Mouse (Mus musculus) heart, embryonic 11.5 days (tissue): ENCODE results near the gene Lnx2. TPM values are rescaled to one million over a fixed set of nuclear protein-coding genes. Genes with fewer than 3 reads are reported as not detected.

Source experiments
- ATAC-seq: fragments of 200-750 bp; cut with Nextera tagmentation; replicated peaks from 2 replicates; pipeline ENCODE4 v1.8.0; 2017; ENCODE audit warnings: moderate library complexity; ENCODE audit not compliant: insufficient number of reproducible peaks, low FRiP score, low TSS enrichment
- H3K27ac ChIP-seq: fragments of 300-500 bp; sonication (generic); 2 replicates; pipeline ENCODE4 v1.5.1; 2014; ENCODE audit warnings: mild to moderate bottlenecking, low read depth, low read length
- H3K27me3 ChIP-seq: fragments of 300-500 bp; sonication (generic); 2 replicates; pipeline ENCODE4 v1.6.1; 2014; ENCODE audit warnings: mild to moderate bottlenecking, low read length, mixed read lengths; ENCODE audit not compliant: control insufficient read depth, insufficient read depth
- H3K36me3 ChIP-seq: fragments of 300-500 bp; sonication (generic); 2 replicates; pipeline ENCODE4 v1.6.1; 2014; ENCODE audit warnings: mild to moderate bottlenecking, low read length, moderate library complexity, mixed read lengths; ENCODE audit not compliant: control insufficient read depth, insufficient read depth
- H3K4me1 ChIP-seq: fragments of 300-500 bp; sonication (generic); 2 replicates; pipeline ENCODE4 v1.6.1; 2014; ENCODE audit warnings: low read length; ENCODE audit not compliant: control insufficient read depth, insufficient read depth
- H3K4me2 ChIP-seq: fragments of 300-500 bp; sonication (generic); 2 replicates; pipeline ENCODE4 v1.6.1; 2014; ENCODE audit warnings: mild to moderate bottlenecking, moderate library complexity
- H3K4me3 ChIP-seq: fragments of 300-500 bp; sonication (generic); 2 replicates; pipeline ENCODE4 v1.5.1; 2014; ENCODE audit warnings: low read depth, low read length
- H3K9ac ChIP-seq: fragments of 300-500 bp; sonication (generic); 2 replicates; pipeline ENCODE4 v1.6.1; 2014; ENCODE audit warnings: mild to moderate bottlenecking, low read depth, low read length, moderate library complexity
- H3K9me3 ChIP-seq: fragments of 300-500 bp; sonication (generic); replicated peaks from 2 replicates; pipeline ENCODE4 v1.6.1; 2016; ENCODE audit warnings: low read length; ENCODE audit not compliant: control insufficient read depth
- WGBS: fragments of 180-500 bp; shearing (Covaris S2); extraction: QIAGEN DNeasy Blood & Tissue Kit; methylation state at CpG from one replicate; pipeline ENCODE4 v1.1.7; 2014; ENCODE audit not compliant: insufficient replicate concordance; 5-methylcytosine and 5-hydroxymethylcytosine counted together
- polyA plus RNA-seq: library from polyadenylated mRNA; unstranded; fragments of >200 nt; fragmentation: Nextera tagmentation; extraction: Ambion mirVana; gene quantifications from 2 replicates; pipeline ENCODE4 v1.2.1, GENCODE M21; 2014

Lnx2 gene
- polyA plus RNA-seq, 1 experiment from 2014 or later, result 9.4 TPM

DNA sequence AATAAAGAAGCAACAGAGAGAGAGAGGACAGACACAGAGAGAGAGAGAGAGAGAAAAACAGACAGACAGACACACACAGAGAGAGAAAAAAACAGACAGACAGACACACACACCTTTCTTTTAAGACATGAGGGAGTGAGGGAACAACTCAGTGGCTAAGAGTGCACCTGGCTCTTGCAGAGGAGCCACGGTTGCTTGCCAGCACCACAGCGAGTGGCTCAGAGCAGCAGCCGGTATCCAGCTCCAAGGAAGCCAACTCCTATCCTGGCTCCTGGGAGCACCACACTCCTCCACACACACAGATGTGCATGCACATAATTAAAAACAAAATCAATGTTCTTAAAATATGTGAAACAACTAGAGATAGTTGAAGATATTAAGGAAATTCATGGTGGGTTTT, 30.9 kb upstream of the Lnx2 start:
- H3K27ac ChIP-seq, result no peak overlapping the region
- 92% methylated on average over 3 of the region's 3 CpGs for WGBS
- no peak overlapping the region for H3K9ac ChIP-seq
- H3K4me2 ChIP-seq, result no peak overlapping the region
- H3K9me3 ChIP-seq, result no peaks in the 10 kb centered on the region
- ATAC-seq, result no peak
- H3K36me3 ChIP-seq, result peaks cover 27% of the 10 kb centered on the region
- no peaks in the 10 kb centered on the region for H3K27me3 ChIP-seq
- no peaks in the 10 kb centered on the region for H3K4me1 ChIP-seq
- no peak overlapping the region for H3K4me3 ChIP-seq

DNA sequence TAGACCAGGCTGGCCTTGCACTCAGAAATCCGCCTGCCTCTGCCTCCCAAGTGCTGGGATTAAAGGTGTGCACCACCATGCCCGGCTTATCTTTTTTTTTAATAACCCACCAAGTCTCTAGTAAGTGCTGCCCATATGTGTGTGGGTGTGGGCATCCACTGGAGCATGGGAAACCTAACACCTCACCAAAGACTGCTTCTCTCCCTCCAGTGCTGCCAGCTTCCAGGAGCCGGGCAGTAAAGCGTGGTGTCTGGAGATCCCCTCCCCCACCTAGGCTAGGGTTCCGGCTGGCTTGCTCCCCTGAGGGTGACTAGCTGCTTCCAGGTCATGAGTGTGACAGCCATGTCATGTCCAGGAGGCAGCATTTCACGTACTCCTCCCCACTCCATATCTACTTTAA, 25.9 kb upstream of the Lnx2 start:
- H3K9me3 ChIP-seq, result no peaks in the 10 kb centered on the region
- no peak overlapping the region for H3K4me2 ChIP-seq
- no peaks in the 10 kb centered on the region for H3K4me1 ChIP-seq
- 91% methylated on average over 6 of the region's 6 CpGs for WGBS
- H3K9ac ChIP-seq, result no peak overlapping the region
- H3K36me3 ChIP-seq, result peaks cover 19% of the 10 kb centered on the region
- ATAC-seq, result no peak
- H3K4me3 ChIP-seq, result no peak overlapping the region
- no peak overlapping the region for H3K27ac ChIP-seq
- no peaks in the 10 kb centered on the region for H3K27me3 ChIP-seq

DNA sequence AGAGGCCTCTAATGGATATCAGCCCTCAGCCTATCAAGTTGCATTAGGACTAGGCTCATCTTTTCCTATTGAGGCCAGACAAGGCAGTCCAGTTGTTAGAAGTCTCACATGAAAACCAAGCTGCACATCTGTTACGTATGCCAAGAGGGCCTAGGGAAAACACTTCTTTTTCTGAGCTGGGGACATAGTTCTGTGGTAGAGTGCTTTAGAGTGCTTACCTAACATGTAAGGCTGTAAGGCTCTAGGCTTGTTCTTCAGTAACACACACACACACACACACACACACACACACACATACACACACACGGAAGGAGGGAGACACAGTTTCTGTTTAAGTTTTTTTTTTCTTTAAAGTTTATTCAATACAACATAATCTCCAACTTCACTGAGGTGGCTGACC, 23.8 kb upstream of the Lnx2 start:
- no peak overlapping the region for H3K4me2 ChIP-seq
- ATAC-seq, result no peak
- no peak overlapping the region for H3K4me3 ChIP-seq
- 87% methylated on average over 2 of the region's 2 CpGs for WGBS
- peaks cover 13% of the 10 kb centered on the region for H3K36me3 ChIP-seq
- no peak overlapping the region for H3K27ac ChIP-seq
- no peaks in the 10 kb centered on the region for H3K9me3 ChIP-seq
- H3K27me3 ChIP-seq, result no peaks in the 10 kb centered on the region
- no peaks in the 10 kb centered on the region for H3K4me1 ChIP-seq
- no peak overlapping the region for H3K9ac ChIP-seq

DNA sequence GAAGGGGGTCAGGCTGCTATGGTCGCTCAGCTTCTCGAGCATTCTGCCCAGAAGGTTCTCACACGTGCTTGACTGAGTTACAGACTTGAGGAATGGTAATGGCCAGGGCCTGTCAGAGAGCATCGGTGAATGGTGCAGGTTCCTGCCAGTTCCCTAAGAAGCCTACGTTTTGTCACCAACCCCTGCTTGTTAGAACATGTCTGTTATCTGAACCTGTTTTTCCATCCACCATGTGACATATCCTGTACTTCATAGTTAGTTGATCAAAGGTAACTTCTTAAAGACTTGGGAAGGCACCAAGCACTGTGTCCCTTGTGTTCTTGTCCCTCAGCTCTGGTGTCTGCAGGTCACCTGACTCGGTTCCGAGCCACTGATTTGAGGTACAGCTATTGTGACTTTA, 22.3 kb upstream of the Lnx2 start:
- H3K4me2 ChIP-seq, result no peak overlapping the region
- H3K27me3 ChIP-seq, result no peaks in the 10 kb centered on the region
- ATAC-seq, result no peak
- H3K9ac ChIP-seq, result no peak overlapping the region
- 84% methylated on average over 7 of the region's 7 CpGs for WGBS
- H3K9me3 ChIP-seq, result no peaks in the 10 kb centered on the region
- no peak overlapping the region for H3K27ac ChIP-seq
- no peak overlapping the region for H3K4me3 ChIP-seq
- H3K36me3 ChIP-seq, result peaks cover 7% of the 10 kb centered on the region; the same call in 1 of the 2 replicates
- H3K4me1 ChIP-seq, result no peaks in the 10 kb centered on the region

DNA sequence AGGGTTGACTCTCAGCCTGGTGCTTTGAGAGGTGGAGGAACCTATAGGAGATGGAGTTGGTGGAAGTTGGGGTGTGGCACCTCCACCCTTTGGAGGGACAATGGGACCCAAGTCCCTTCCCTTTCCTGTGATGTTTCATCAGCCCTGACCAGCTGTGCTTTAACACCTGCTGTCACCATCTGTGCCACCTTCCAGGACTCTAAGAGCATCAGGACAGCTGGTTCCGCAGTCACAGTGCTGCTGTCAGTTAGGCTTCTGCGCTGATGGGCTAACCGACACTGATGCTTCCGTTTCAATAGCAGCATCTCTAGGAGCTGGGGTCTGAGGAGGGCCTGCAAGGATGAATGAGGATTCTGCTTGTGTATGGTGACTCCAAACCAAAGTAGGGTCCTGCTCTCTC, 20.2 kb upstream of the Lnx2 start:
- Histone ChIP-seq H3K27ac (no peak overlapping the region), H3K9ac (no peak overlapping the region), H3K4me3 (no peak overlapping the region), H3K27me3 (no peaks in the 10 kb centered on the region), H3K36me3 (peaks cover 1% of the 10 kb centered on the region; the same call in 1 of the 2 replicates), H3K4me2 (no peak overlapping the region), H3K9me3 (no peaks in the 10 kb centered on the region), H3K4me1 (no peaks in the 10 kb centered on the region)
- no peak for ATAC-seq
- WGBS, result 92% methylated on average over 4 of the region's 4 CpGs

DNA sequence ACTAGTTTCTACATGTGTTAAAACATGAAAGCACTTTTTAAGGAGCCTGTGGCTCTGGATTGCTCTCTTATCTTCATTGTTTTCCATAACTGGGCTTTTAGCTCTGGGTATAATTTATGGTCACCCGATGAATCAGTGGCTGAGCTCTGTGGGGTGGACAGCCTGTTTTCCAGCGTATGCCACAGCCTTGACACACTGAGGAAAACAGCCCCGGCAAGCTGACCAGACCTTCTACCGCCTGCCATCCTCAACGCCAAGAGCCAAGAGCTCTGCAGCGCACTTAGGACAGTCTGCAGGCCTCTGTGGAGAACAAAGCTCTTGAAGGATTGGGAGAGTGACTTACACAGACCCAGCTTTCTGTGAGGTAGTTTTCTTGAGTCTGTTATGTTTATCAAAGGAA, 17.9 kb upstream of the Lnx2 start:
- no peaks in the 10 kb centered on the region for H3K27me3 ChIP-seq
- H3K4me2 ChIP-seq, result no peak overlapping the region
- no peaks in the 10 kb centered on the region for H3K36me3 ChIP-seq
- peaks cover under 1% of the 10 kb centered on the region for H3K4me1 ChIP-seq
- 87% methylated on average over 6 of the region's 6 CpGs for WGBS
- ATAC-seq, result no peak
- no peak overlapping the region for H3K9ac ChIP-seq
- H3K9me3 ChIP-seq, result no peaks in the 10 kb centered on the region
- no peak overlapping the region for H3K4me3 ChIP-seq
- H3K27ac ChIP-seq, result no peak overlapping the region

DNA sequence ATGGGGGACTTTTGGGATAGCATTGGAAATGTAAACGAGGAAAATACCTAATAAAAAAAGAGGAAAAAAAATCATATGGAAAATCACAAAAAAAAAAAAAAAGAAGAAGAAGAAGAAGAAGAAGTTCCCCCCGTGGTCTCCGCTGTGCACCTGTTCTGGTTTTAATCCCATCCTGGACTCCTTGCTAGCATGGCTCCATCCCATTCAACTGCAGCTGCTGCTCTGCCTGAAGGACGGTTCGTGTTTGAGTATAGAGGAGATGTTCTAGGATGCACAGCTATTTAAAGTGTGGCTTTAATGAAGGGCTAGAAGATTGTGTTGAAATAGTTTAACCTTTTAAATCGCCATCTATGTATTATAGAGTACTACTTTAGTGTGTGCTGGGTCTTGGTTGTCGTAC, 16.1 kb upstream of the Lnx2 start:
- WGBS, result 95% methylated on average over 7 of the region's 7 CpGs
- Histone ChIP-seq H3K36me3 (no peaks in the 10 kb centered on the region; the same call in 1 of the 2 replicates), H3K4me2 (no peak overlapping the region), H3K27me3 (no peaks in the 10 kb centered on the region), H3K4me3 (no peak overlapping the region), H3K4me1 (peaks cover 4% of the 10 kb centered on the region), H3K9ac (no peak overlapping the region), H3K27ac (no peak overlapping the region), H3K9me3 (no peaks in the 10 kb centered on the region)
- ATAC-seq, result no peak

DNA sequence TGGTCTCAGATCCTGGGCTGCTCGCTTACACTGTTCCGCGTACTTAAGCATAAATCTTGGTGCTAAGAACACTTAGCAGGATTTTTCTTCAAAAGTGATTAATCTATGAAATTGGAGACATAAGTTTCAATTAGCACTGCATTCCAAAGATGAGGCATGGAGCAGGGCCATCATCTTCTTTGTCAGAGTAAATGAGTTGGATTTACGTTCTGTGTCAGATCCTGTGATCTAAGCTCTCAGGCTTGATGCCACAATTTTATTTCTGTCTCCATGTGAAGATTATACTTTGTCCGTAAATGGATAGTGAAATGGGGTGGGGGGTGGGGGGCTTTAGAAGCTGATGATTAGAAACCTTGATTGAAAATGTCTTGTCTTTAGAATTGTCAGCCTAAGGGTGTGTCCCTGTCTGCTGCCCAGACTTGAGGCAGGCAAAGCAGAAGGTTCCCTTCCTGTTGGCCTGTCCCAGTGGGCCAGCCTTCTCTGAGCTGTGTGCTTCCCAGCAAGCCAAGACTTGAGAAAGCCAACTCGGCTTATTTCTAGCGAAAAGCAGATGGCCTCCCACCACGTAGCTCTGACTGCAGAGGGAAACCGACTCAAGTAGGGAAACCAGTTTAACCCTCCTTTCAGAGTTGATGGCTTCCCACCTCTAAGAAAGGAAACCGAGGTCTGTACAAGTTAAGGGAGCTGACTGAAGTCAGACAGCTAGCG, 14.0 kb upstream of the Lnx2 start:
- no peak for ATAC-seq
- no peak overlapping the region for H3K4me2 ChIP-seq
- no peaks in the 10 kb centered on the region for H3K27me3 ChIP-seq
- no peak overlapping the region for H3K27ac ChIP-seq
- H3K9ac ChIP-seq, result no peak overlapping the region
- no peak overlapping the region for H3K4me3 ChIP-seq
- peaks cover 1% of the 10 kb centered on the region; the same call in 1 of the 2 replicates for H3K36me3 ChIP-seq
- WGBS, result 82% methylated on average over 11 of the region's 11 CpGs
- peaks cover 4% of the 10 kb centered on the region for H3K4me1 ChIP-seq
- H3K9me3 ChIP-seq, result no peaks in the 10 kb centered on the region

DNA sequence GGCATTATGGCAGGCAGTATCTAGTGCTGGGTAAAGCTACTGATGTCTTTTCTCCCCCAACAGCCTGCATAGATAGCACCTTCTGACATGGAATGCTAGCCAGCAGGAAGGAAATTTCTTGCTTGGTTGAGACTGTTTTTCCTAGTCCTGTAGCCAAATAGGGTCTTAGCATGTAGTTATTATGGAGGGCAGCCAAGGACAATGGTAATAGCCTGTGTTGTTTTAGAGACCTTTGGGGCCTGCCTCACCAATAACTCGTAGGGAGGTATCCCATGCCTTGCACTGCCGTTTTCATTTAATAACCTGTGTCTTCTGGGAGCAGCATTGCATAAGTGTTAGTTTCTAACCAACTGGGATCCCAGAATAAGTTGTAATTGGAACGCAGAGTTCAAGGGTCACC, 13.4 kb upstream of the Lnx2 start:
- no peak overlapping the region for H3K9ac ChIP-seq
- H3K4me2 ChIP-seq, result no peak overlapping the region
- no peak overlapping the region for H3K4me3 ChIP-seq
- no peak overlapping the region for H3K27ac ChIP-seq
- peaks cover 2% of the 10 kb centered on the region; the same call in 1 of the 2 replicates for H3K36me3 ChIP-seq
- H3K4me1 ChIP-seq, result peaks cover 4% of the 10 kb centered on the region
- no peaks in the 10 kb centered on the region for H3K9me3 ChIP-seq
- no peak for ATAC-seq
- 82% methylated on average over 3 of the region's 3 CpGs for WGBS
- H3K27me3 ChIP-seq, result no peaks in the 10 kb centered on the region
